Mouse (Mus musculus) testis, adult 2 months (tissue): ENCODE data around the gene Ptpn18.

Source experiments
- CTCF ChIP-seq: fragments of 200-500 bp; IDR thresholded peaks from 2 replicates; pipeline ENCODE4 v1.5.1; 2012; ENCODE audit warnings: low read depth, mild to moderate bottlenecking, inconsistent platforms, low read length, moderate library complexity; ENCODE audit not compliant: control insufficient read depth, insufficient read depth, insufficient replicate concordance
- POLR2A ChIP-seq: fragments of 200-500 bp; IDR thresholded peaks from 2 replicates; pipeline ENCODE4 v1.6.1; 2012; ENCODE audit warnings: low read depth, mild to moderate bottlenecking, inconsistent platforms, low read length, moderate library complexity; ENCODE audit not compliant: control insufficient read depth

DNA sequence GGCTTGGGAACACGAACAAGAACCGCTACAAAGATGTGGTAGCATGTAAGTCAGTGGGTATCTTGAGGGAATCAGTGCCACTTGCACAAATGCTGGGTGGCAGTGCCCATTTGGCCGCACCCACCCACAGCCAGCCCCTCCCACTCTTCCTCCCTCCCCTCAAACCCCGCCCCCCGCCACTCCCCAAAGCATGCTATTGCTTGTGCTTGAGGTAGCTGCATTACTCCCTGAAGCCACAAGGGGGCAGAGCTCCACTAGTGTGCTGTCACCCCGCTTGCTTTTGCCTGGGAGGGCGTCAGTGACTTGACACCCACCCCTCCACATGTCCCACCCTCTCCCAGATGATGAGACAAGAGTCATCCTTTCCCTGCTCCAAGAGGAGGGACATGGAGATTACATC, 3.2 kb downstream of the Ptpn18 start:
- TF ChIP-seq CTCF (peak; percentile 94), POLR2A (no peak)
